Mouse (Mus musculus) forebrain, embryonic 13.5 days (tissue): Measurements from ENCODE around the gene Trafd1. TPM values are rescaled to one million over a fixed set of nuclear protein-coding genes. Genes with fewer than 3 reads are reported as not detected.

Experiments used
- ATAC-seq: fragments of 200-750 bp; cut with Nextera tagmentation; 2 replicates; pipeline ENCODE4 v1.8.0; 2017
- H3K27ac ChIP-seq: fragments of 300-500 bp; sonication (generic); 2 replicates; pipeline ENCODE4 v1.5.1; 2015; ENCODE audit warnings: inconsistent platforms, mild to moderate bottlenecking, moderate library complexity
- H3K27me3 ChIP-seq: fragments of 300-500 bp; sonication (generic); 2 replicates; pipeline ENCODE4 v1.6.1; 2015; ENCODE audit warnings: mild to moderate bottlenecking, inconsistent platforms
- H3K36me3 ChIP-seq: fragments of 300-500 bp; sonication (generic); 2 replicates; pipeline ENCODE4 v1.6.1; 2015; ENCODE audit warnings: mild to moderate bottlenecking, inconsistent platforms; ENCODE audit not compliant: poor library complexity, severe bottlenecking
- H3K4me1 ChIP-seq: fragments of 300-500 bp; sonication (generic); 2 replicates; pipeline ENCODE4 v1.6.1; 2015; ENCODE audit warnings: inconsistent platforms
- H3K4me2 ChIP-seq: fragments of 300-500 bp; sonication (generic); 2 replicates; pipeline ENCODE4 v1.6.1; 2015; ENCODE audit warnings: inconsistent platforms, mild to moderate bottlenecking, moderate library complexity
- H3K4me3 ChIP-seq: fragments of 300-500 bp; sonication (generic); 2 replicates; pipeline ENCODE4 v1.5.1; 2015; ENCODE audit warnings: mild to moderate bottlenecking, inconsistent platforms
- H3K9ac ChIP-seq: fragments of 300-500 bp; sonication (generic); 2 replicates; pipeline ENCODE4 v1.6.1; 2015; ENCODE audit warnings: mild to moderate bottlenecking, inconsistent platforms
- H3K9me3 ChIP-seq: fragments of 300-500 bp; sonication (generic); replicated peaks from 2 replicates; pipeline ENCODE4 v1.6.1; 2016; ENCODE audit warnings: inconsistent platforms
- WGBS: fragments of 180-500 bp; shearing (Covaris S2); methylation state at CpG from one replicate; pipeline ENCODE4 v1.1.7; 2015; 5-methylcytosine and 5-hydroxymethylcytosine counted together
- polyA plus RNA-seq: library from polyadenylated mRNA; unstranded; fragments of >200 nt; fragmentation: Nextera tagmentation; extraction: Ambion mirVana; gene quantifications from 2 replicates; pipeline ENCODE4 v1.2.1, GENCODE M21; 2015

Gene Trafd1
- polyA plus RNA-seq, 1 experiment from 2014 or later, result 111 TPM

DNA sequence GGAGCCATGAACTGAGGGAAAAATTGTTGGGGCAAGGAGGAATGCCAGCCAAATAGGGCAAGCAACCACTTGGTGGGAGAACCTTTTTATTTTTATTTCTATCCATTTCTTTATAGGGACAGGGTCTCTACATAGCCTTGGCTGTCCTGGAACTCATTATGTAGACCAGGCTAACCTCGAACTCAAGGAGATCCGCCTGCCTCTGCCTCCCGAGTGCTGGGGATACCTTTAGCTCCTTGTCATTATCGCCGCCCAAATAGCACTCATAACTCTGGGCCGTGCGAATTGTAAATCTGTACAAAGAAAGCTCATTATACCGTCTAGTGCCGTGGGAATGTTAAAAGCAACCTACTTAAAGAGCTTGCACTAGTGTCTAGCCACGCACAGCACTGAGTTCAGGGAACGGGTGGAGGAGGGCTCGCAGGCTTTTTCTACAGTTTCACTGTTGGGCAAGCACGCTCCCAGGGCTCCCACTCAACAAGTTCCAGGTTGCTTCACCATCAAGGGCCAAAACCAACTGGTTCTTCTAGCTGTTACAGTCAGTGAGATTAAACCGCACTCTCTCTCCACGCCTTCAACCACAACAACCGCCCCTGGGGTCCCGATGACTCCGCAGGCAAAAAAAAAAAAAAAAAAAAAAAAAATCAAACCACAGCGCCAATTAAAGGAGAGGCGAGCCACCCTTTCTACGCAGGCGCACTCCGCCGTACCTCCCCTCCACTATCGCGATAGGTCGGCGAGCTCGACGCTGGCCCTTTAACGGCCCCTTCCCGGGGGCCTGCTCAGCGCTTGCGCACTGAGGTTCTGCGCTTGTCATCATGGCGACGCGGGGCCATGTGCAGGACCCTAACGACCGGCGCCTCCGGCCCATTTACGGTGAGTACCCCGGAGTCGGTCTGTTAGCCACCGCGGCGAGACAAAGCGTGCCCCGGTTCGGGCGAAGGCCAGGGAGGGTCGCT, 12.0 kb upstream of the Trafd1 start, which contains the start of gene Naa25:
TSS of gene Naa25 (plus strand) at position 750 of the 959 bp plus-strand sequence.
- Histone ChIP-seq H3K4me2 (peak within 1 kb of the TSS; percentile 96), H3K9ac (peak within 1 kb of the TSS; percentile 86), H3K27me3 (no peaks in the 10 kb centered on the region), H3K4me3 (peak within 1 kb of the TSS; percentile 94), H3K9me3 (no peaks in the 10 kb centered on the region), H3K36me3 (peaks cover 12% of the 10 kb centered on the region; the same call in 1 of the 2 replicates), H3K27ac (peak within 1 kb of the TSS; percentile 76), H3K4me1 (peaks cover 20% of the 10 kb centered on the region)
- 9% methylated on average over 53 of the region's 53 CpGs for WGBS
- ATAC-seq, result peak; percentile 96

- Histone ChIP-seq H3K36me3 (no peaks in the 10 kb centered on the region), H3K4me1 (peaks cover 20% of the 10 kb centered on the region), H3K9me3 (no peaks in the 10 kb centered on the region), H3K27me3 (no peaks in the 10 kb centered on the region), H3K4me2 (no peak overlapping the region), H3K27ac (no peak overlapping the region), H3K9ac (no peak overlapping the region), H3K4me3 (no peak overlapping the region)
- whole genome bisulfite sequencing, result 85% methylated on average over 5 of the region's 5 CpGs
- ATAC-seq, result no peak
Observed at GRCm38 (mm10) chr5:121395621-121396020, 10.2 kb upstream of the Trafd1 start.

GRCm38 (mm10) chr5:121393402-121393801, 8.0 kb upstream of the Trafd1 start:
- H3K36me3 ChIP-seq, result no peaks in the 10 kb centered on the region
- H3K4me2 ChIP-seq, result no peak overlapping the region
- no peak overlapping the region for H3K9ac ChIP-seq
- H3K4me3 ChIP-seq, result no peak overlapping the region
- H3K9me3 ChIP-seq, result no peaks in the 10 kb centered on the region
- H3K27ac ChIP-seq, result no peak overlapping the region
- H3K4me1 ChIP-seq, result 0 out of 2 replicates have a peak, but pooled peaks cover 6% of the 10 kb centered on the region
- no peak for ATAC-seq
- H3K27me3 ChIP-seq, result no peaks in the 10 kb centered on the region
- WGBS, result 82% methylated on average over 3 of the region's 3 CpGs

- 0 out of 2 replicates have a peak, but pooled peaks cover 6% of the 10 kb centered on the region for H3K4me1 ChIP-seq
- 57% methylated on average over 16 of the region's 16 CpGs for WGBS
- H3K9me3 ChIP-seq, result no peaks in the 10 kb centered on the region
- H3K27ac ChIP-seq, result no peak overlapping the region
- H3K36me3 ChIP-seq, result no peaks in the 10 kb centered on the region
- no peak for ATAC-seq
- H3K4me2 ChIP-seq, result no peak overlapping the region
- H3K4me3 ChIP-seq, result no peak overlapping the region
- H3K9ac ChIP-seq, result no peak overlapping the region
- H3K27me3 ChIP-seq, result no peaks in the 10 kb centered on the region
Observed at GRCm38 (mm10) chr5:121392667-121393380, 7.4 kb upstream of the Trafd1 start.

DNA sequence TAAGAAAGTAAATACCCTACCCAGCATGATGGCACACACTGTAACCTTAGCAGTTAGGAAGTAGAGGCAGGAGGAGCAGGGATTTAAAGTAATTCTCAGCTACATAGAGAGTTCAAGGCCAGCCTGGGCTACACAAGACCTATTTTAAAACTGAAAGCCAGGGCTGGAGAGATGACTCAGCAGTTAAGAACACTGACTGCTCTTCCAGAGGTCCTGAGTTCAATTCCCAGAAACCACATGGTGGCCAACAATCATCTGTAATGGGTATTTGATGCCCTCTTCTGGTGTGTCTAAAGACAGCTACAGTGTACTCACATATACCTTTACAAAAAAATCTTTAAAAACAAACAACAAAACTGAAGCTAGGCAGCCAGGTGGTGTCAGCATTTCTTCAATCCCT, 4.3 kb upstream of the Trafd1 start:
- no peaks in the 10 kb centered on the region for H3K9me3 ChIP-seq
- H3K9ac ChIP-seq, result no peak overlapping the region
- no peak overlapping the region for H3K27ac ChIP-seq
- peaks cover 6% of the 10 kb centered on the region for H3K27me3 ChIP-seq
- H3K4me3 ChIP-seq, result no peak overlapping the region
- no peak for ATAC-seq
- H3K4me1 ChIP-seq, result peaks cover under 1% of the 10 kb centered on the region; the same call in 1 of the 2 replicates
- no peaks in the 10 kb centered on the region for H3K36me3 ChIP-seq
- H3K4me2 ChIP-seq, result no peak overlapping the region

DNA sequence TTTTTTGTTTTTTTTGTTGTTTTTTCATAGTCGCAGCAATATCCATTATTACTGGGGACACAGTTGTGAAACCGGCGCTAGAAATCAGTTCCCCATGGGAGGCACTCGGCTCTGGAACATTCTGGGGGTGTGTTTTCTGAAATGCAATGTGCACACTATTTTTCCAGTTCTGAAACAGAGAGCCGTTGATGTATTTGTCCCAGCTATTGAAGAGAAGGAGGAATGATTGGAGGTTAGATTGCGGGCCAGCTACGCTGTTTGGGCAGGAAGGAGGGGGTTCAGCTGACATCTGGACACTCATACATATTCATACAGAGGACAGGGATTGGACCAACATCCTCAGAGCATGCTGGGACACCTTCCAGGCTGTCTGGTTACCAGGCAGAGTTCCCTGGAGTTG, 3.7 kb upstream of the Trafd1 start:
- Histone ChIP-seq H3K9ac (no peak overlapping the region; the same call in 1 of the 2 replicates), H3K27me3 (peaks cover 6% of the 10 kb centered on the region), H3K9me3 (no peaks in the 10 kb centered on the region), H3K36me3 (no peaks in the 10 kb centered on the region), H3K4me2 (no peak overlapping the region), H3K4me1 (peaks cover 7% of the 10 kb centered on the region), H3K4me3 (no peak overlapping the region), H3K27ac (0 out of 2 replicates have a peak overlapping the region, but pooled peaks have one; percentile 21)
- ATAC-seq, result no peak
- 60% methylated on average over 7 of the region's 7 CpGs for WGBS

- ATAC-seq, result no peak
- Histone ChIP-seq H3K4me1 (peaks cover 20% of the 10 kb centered on the region), H3K27ac (no peak overlapping the region), H3K36me3 (peaks cover 8% of the 10 kb centered on the region; the same call in 1 of the 2 replicates), H3K9ac (no peak overlapping the region), H3K9me3 (no peaks in the 10 kb centered on the region), H3K4me3 (no peak overlapping the region), H3K27me3 (peaks cover 6% of the 10 kb centered on the region), H3K4me2 (no peak overlapping the region)
- 72% methylated on average over 4 of the region's 4 CpGs for WGBS
Observed at GRCm38 (mm10) chr5:121387126-121387525, 1.7 kb upstream of the Trafd1 start.

GRCm38 (mm10) chr5:121386120-121386909, 883 bp upstream of the Trafd1 start:
- no peaks in the 10 kb centered on the region for H3K9me3 ChIP-seq
- 34% methylated on average over 22 of the region's 22 CpGs for WGBS
- peak overlapping the region; percentile 87; the same call in 1 of the 2 replicates for H3K9ac ChIP-seq
- peaks cover 16% of the 10 kb centered on the region for H3K36me3 ChIP-seq
- peaks cover 6% of the 10 kb centered on the region for H3K27me3 ChIP-seq
- H3K4me2 ChIP-seq, result peak overlapping the region; percentile 74
- H3K4me1 ChIP-seq, result peaks cover 20% of the 10 kb centered on the region
- no peak for ATAC-seq
- H3K4me3 ChIP-seq, result peak overlapping the region; percentile 77
- no peak overlapping the region for H3K27ac ChIP-seq

- H3K4me3 ChIP-seq, result peak overlapping the region; percentile 77
- peak overlapping the region; percentile 87 for H3K9ac ChIP-seq
- peaks cover 30% of the 10 kb centered on the region for H3K36me3 ChIP-seq
- H3K4me1 ChIP-seq, result peaks cover 20% of the 10 kb centered on the region
- peak overlapping the region; percentile 81 for H3K27ac ChIP-seq
- H3K4me2 ChIP-seq, result peak overlapping the region; percentile 74
- ATAC-seq, result peak; percentile 79
- 2% methylated on average over 42 of the region's 47 CpGs for WGBS
- H3K27me3 ChIP-seq, result peaks cover 6% of the 10 kb centered on the region
- H3K9me3 ChIP-seq, result 0 out of 2 replicates have a peak, but pooled peaks cover 6% of the 10 kb centered on the region
Observed at GRCm38 (mm10) chr5:121384757-121385460, 523 bp downstream of the Trafd1 start.

DNA sequence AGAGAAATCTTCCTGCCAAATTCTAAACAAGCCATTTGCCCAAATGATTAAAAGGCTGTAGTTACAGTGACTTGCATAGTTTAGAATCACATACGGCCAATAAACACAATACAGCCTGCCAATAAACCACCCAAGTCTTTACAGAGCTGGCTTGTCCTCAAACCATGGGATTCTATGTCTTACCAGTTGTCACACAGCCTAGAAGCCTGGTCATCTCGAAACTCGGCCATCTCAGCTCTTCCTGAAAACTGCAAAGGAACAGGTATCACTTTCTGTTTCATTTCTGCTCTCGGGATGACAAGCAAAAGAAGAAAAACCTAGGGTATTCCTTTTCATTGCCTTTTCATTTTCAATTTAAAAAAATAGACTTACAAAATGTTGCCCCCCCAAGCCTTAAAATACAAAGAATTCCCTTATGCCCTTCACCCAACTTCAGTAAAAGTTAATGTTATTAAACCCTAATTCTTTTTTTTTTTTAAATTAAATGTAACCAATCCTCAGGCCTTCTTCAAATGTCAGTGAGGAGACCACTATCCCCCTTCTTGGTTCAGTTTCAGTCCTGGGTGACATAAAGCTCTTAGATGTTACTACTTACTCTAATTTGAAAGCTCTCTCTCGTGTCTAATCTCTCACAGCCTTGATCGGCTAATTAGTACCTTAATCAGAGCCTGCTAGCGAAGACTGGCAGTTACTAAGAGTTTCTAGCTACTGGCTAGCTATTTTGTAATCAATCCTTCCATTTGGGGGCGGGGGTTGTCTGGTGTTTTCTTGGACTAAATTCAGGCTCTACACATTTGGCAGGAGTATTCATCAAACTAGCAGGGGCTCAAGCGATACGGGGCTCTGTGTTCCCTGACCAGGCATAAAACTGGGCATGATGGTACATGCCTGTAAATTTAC, 1.3 kb downstream of the Trafd1 start:
- H3K4me3 ChIP-seq, result peak overlapping the region; percentile 77
- H3K4me2 ChIP-seq, result peak overlapping the region; percentile 74
- peaks cover 6% of the 10 kb centered on the region for H3K27me3 ChIP-seq
- peaks cover 38% of the 10 kb centered on the region for H3K36me3 ChIP-seq
- no peak for ATAC-seq
- peaks cover 20% of the 10 kb centered on the region for H3K4me1 ChIP-seq
- peak overlapping the region; percentile 87 for H3K9ac ChIP-seq
- 0 out of 2 replicates have a peak overlapping the region, but pooled peaks have one; percentile 81 for H3K27ac ChIP-seq
- H3K9me3 ChIP-seq, result 0 out of 2 replicates have a peak, but pooled peaks cover 6% of the 10 kb centered on the region
- WGBS, result 39% methylated on average over 10 of the region's 10 CpGs
